Mouse (Mus musculus): ENCODE measurements at regions not wholly inside any gene's neighbourhood (a gene's known extent, or its start where the extent isn't known, plus 50 kb on each side); places are given as distances from the start of the nearest gene placed in this dataset.

DNA sequence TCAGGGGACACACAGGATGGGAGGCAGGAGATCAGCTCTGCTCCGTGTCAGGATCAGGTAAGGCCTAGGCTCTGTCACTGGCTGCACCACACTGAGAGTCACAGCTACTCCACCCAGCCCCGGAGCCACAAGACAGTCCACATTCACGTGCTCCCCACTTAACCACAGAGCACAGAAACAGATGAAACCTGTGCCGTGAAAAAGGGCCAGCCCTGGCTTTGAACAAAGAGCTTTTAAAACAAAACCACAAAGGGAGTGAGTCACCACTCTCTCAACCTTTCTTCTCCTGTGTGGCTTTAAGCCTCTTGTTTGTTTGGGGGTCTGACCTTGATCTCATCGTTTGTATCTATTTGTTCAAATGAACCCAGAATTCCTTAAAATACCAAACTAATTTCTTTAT lies 150.6 kb downstream of the Klf5 start:
- Histone ChIP-seq H3K4me1 (replicated peaks) (no peaks in the 10 kb centered on the region), H3K36me3 (no peaks in the 10 kb centered on the region), H3K27ac (no peak overlapping the region), H3K4me3 (no peak overlapping the region), H3K27me3 (ENCODE audit: insufficient read depth, poor library complexity, severe bottlenecking) (no peaks in the 10 kb centered on the region), H3K9me3 (no peaks in the 10 kb centered on the region)
- no peak for DNase-seq (ENCODE audit: low spot score)
- 57% methylated on average over 5 of the region's 5 CpGs for WGBS

DNA sequence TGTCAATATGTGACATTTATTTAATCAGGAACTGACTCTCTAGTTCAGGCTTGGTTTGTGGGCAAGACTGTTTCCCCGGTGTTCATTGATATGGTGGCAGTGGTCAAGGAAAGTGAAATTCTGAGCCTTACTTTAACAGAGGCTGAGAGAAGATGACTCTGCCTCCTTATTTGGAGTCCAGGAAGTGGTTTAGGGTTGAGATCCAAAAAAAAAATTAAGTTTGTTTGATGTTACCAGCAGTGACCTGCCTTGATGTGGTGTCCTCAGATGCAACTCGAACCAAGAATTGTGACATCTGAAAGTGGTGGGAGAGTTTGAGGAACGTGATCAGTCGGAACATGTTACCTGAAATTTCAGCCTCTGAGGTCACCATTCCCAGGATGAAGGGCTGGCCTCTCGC lies 151.4 kb downstream of the Klf5 start:
- WGBS: 95% methylated on average over 5 of the region's 5 CpGs
- H3K4me3 ChIP-seq: no peak overlapping the region
- no peaks in the 10 kb centered on the region for H3K4me1 ChIP-seq (replicated peaks)
- H3K9me3 ChIP-seq: no peaks in the 10 kb centered on the region
- no peak overlapping the region for H3K27ac ChIP-seq
- H3K27me3 ChIP-seq (ENCODE audit: insufficient read depth, poor library complexity, severe bottlenecking): no peaks in the 10 kb centered on the region
- DNase-seq (ENCODE audit: low spot score): no peak
- H3K36me3 ChIP-seq: no peaks in the 10 kb centered on the region

DNA sequence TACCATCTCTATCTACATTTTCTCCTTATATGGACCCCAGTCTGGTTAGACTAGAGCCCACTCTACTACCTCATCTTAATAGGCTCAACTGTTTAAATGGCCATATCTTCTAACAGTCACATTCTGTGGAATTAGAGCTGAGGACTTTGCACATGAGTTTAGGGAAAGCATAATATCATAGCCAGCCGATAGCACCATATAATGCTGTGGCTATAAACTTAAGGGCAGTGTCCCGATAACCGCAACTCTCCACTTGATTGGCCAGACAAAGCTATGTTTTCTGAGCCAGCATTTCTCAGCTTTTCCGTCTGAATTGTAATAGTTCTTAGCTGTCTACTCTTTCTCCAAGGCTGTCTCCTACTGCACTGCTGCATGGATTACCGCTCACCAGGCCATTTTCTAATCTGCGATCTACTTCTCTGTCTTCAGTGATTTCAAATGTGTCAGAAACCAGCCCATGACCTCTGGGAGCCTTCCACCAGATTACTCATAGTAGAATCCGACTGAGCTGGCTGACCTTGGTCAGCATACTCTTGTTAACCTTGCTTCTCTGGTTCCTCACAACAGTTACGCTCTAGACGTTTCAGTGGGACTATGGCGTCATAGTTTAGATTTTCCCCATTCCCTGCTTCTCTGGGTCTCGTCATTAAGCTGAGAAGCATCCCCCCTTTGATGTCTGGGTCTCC lies 152.8 kb downstream of the Klf5 start:
- Histone ChIP-seq H3K4me1 (replicated peaks) (no peaks in the 10 kb centered on the region), H3K9me3 (no peaks in the 10 kb centered on the region), H3K4me3 (no peak overlapping the region), H3K27ac (no peak overlapping the region), H3K36me3 (no peaks in the 10 kb centered on the region), H3K27me3 (ENCODE audit: insufficient read depth, poor library complexity, severe bottlenecking) (no peaks in the 10 kb centered on the region)
- WGBS: 90% methylated on average over 11 of the region's 11 CpGs
- no peak for DNase-seq (ENCODE audit: low spot score)

DNA sequence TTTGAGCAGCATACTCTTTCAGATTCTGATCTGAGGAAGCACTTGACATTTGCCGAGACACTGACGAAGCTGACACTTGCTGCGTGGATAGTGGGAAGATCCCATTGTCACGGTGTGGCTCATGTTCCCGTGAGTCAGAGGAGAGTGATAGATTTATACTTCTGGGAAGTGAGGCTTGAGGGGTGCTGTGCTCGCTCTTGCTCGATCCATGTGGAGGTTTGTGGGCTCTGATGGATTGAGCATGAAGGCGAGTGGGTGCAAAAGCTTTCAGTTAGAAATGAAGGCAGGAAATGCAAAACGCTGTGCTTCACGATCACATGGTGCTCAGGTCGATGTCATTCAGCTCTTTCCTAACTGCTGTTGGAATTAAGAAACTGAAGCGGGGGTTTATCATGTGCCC lies 155.4 kb downstream of the Klf5 start:
- Histone ChIP-seq H3K27me3 (ENCODE audit: insufficient read depth, poor library complexity, severe bottlenecking) (no peaks in the 10 kb centered on the region), H3K36me3 (no peaks in the 10 kb centered on the region), H3K4me3 (no peak overlapping the region), H3K27ac (no peak overlapping the region), H3K9me3 (no peaks in the 10 kb centered on the region), H3K4me1 (replicated peaks) (no peaks in the 10 kb centered on the region)
- DNase-seq (ENCODE audit: low spot score): no peak
- 92% methylated on average over 12 of the region's 12 CpGs for WGBS

DNA sequence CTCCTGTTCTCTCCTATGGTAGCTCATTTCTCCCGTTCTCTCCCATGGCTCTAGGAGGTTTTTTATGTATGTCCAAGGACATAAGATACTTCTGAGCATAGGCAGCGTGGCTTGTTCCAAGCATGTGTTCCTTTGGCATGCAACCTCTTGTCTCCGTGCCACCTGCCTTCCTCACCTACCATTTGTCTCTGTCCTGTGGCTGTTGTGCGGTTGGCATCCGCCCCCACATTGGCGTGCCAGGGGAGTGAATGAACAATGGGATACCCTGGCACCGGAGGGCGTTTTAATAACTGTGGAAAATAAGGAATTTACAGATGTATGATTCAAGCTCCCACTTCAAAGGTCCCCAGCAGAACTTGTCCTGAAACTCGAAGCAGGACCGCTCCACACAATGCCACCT lies 158.1 kb downstream of the Klf5 start:
- 90% methylated on average over 10 of the region's 10 CpGs for WGBS
- H3K4me3 ChIP-seq: no peak overlapping the region
- no peaks in the 10 kb centered on the region for H3K27me3 ChIP-seq (ENCODE audit: insufficient read depth, poor library complexity, severe bottlenecking)
- no peak for DNase-seq (ENCODE audit: low spot score)
- H3K27ac ChIP-seq: no peak overlapping the region
- H3K4me1 ChIP-seq (replicated peaks): no peaks in the 10 kb centered on the region
- no peaks in the 10 kb centered on the region for H3K36me3 ChIP-seq
- H3K9me3 ChIP-seq: no peaks in the 10 kb centered on the region

DNA sequence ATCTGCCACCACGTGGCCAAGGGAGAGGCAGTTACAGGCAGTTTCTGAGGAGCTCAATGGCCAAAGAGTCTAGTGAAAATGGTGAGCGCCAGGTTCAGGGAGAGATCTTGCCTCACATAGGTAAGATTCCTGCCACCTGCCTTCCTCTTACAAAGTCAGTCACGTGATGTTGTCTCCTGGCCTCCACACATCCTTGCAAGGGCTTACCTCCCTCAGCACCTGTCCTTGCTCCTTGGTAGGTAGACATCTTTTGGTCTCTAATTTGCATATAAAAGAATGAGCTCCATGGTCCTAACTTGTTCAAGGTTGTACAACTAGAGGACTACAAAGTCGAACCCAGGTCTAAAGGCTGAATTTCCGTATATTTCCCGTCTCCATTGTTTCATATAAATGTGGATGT lies 159.1 kb downstream of the Klf5 start:
- H3K4me1 ChIP-seq (replicated peaks): no peaks in the 10 kb centered on the region
- H3K9me3 ChIP-seq: no peaks in the 10 kb centered on the region
- H3K27ac ChIP-seq: no peak overlapping the region
- no peaks in the 10 kb centered on the region for H3K27me3 ChIP-seq (ENCODE audit: insufficient read depth, poor library complexity, severe bottlenecking)
- 85% methylated on average over 6 of the region's 6 CpGs for WGBS
- DNase-seq (ENCODE audit: low spot score): no peak
- no peak overlapping the region for H3K4me3 ChIP-seq
- no peaks in the 10 kb centered on the region for H3K36me3 ChIP-seq

DNA sequence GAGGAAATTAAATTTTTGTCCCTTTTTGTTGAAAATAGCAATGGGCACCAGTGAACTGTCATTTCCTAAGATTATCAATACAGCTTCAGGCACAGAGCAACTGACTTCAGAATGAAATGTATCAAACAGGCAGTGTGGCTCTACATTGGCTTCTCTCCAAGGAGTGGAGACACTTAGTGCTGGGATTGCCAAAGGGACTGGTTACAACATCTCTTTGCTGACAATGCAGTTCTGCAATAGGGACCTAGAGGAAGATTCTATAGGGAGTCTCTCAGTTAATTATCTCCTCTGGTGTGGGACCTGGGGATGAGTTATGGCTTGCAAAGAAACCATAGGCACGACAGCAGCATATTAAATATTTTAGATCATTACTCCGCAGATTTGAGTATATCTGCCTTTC lies 173.6 kb downstream of the Klf5 start:
- H3K4me1 ChIP-seq (replicated peaks): no peaks in the 10 kb centered on the region
- 92% methylated on average over 2 of the region's 2 CpGs for WGBS
- no peak overlapping the region for H3K27ac ChIP-seq
- H3K27me3 ChIP-seq (ENCODE audit: insufficient read depth, poor library complexity, severe bottlenecking): no peaks in the 10 kb centered on the region
- no peak overlapping the region for H3K4me3 ChIP-seq
- DNase-seq (ENCODE audit: low spot score): no peak
- no peaks in the 10 kb centered on the region for H3K36me3 ChIP-seq
- H3K9me3 ChIP-seq: no peaks in the 10 kb centered on the region

DNA sequence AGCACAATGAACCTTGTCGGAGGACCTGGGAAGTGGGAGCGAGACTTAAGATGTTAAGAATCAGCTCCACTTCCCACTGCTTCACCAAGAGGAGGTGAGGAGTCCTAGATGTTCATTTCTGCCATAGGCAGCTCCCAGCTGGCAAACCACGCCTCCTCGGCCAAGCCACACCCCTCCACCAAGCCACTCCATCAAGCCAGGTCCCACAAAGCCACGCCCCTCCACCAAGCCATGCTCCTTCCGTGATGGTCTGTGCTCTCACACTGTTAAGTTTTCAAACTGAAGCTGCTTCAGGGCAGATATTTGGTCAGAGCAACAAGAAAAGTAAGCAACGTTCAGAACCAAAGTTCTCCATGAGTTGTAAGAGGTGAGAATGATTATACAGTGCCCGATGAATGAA lies 176.8 kb downstream of the Klf5 start:
- Histone ChIP-seq H3K4me3 (no peak overlapping the region), H3K27me3 (ENCODE audit: insufficient read depth, poor library complexity, severe bottlenecking) (no peaks in the 10 kb centered on the region), H3K27ac (no peak overlapping the region), H3K36me3 (no peaks in the 10 kb centered on the region), H3K4me1 (replicated peaks) (no peaks in the 10 kb centered on the region), H3K9me3 (no peaks in the 10 kb centered on the region)
- WGBS: 68% methylated on average over 8 of the region's 8 CpGs
- DNase-seq (ENCODE audit: low spot score): no peak

DNA sequence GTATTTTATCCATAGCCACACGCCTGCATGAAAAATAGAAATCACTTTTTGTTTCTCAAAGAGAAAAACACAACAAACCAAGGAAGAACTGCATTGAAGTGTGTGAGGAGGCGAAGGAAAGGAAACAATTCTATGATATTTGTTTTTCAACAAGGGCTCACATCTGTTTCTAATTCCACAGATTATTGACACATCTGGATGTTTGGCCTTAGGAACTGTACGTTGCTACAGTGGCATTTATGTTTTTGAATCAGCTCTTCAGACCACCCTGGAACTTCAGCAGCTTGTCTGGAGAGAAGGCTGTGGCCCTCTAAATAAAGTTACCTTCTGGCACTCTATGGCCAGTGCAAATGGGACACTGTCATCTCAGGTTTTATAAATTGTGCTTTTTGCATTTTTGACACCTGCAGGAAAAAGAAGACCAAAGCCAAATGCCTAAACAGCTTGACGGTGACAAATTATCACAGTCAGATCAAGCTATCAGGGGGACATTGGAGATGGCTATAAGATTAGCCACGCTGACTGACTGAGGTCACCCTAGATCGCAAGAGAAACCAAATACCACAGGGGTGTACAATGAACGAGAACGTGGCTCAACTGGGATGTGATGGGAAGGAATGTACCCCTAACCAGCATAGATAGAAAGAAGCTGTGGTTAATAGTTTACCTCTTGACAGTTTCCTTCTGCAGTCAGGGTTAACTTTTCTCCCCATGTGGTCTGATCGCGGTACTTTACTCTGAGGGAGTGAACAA lies 182.0 kb downstream of the Klf5 start:
- Histone ChIP-seq H3K9me3 (no peaks in the 10 kb centered on the region), H3K4me3 (no peak overlapping the region), H3K36me3 (no peaks in the 10 kb centered on the region), H3K27me3 (ENCODE audit: insufficient read depth, poor library complexity, severe bottlenecking) (no peaks in the 10 kb centered on the region), H3K4me1 (replicated peaks) (no peaks in the 10 kb centered on the region), H3K27ac (no peak overlapping the region)
- no peak for DNase-seq (ENCODE audit: low spot score)
- 55% methylated on average over 10 of the region's 10 CpGs for WGBS

DNA sequence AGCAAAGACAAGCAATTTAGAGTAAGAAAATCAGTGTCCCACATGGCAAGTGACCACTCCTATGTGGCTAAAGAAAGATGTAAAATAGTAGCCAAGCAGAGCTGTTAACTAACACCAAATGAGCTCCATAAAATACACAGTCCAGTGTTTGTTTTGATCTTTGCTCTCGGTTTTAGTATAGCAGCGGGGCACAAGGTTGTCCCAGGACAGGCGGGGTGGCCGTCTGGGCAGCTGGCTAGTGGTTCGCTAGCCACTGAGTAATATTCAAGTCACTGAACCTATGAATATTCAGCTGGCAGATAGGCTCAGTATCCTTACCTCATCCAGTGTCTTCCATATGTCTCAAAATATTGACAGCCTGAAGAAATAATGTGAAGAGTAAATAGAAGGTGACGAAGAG lies 189.5 kb downstream of the Klf5 start:
- no peaks in the 10 kb centered on the region for H3K27me3 ChIP-seq (ENCODE audit: insufficient read depth, poor library complexity, severe bottlenecking)
- no peaks in the 10 kb centered on the region for H3K9me3 ChIP-seq
- no peaks in the 10 kb centered on the region for H3K4me1 ChIP-seq (replicated peaks)
- 65% methylated on average over 6 of the region's 6 CpGs for WGBS
- H3K27ac ChIP-seq: no peak overlapping the region
- H3K4me3 ChIP-seq: no peak overlapping the region
- no peaks in the 10 kb centered on the region for H3K36me3 ChIP-seq
- no peak for DNase-seq (ENCODE audit: low spot score)

DNA sequence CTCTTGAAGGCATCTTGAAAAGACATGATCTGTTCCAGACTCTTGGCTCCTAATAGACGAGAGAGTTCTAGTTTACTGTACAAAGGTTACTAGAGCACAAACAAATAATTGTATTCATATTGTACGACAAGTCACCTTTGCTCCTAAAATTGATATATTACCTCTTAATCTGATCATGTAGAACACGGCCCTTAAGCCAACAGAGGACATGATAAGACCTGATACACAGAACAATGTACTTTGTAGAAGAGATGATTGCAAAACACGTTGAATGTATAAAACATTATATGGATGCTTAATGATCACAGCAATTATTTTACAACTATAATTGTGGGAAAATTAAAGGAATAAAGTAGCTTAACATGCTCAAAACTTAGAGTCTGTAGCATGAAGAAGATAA lies 194.7 kb downstream of the Klf5 start:
- Histone ChIP-seq H3K27ac (no peak overlapping the region), H3K9me3 (no peaks in the 10 kb centered on the region), H3K4me3 (no peak overlapping the region), H3K36me3 (no peaks in the 10 kb centered on the region), H3K27me3 (ENCODE audit: insufficient read depth, poor library complexity, severe bottlenecking) (no peaks in the 10 kb centered on the region), H3K4me1 (replicated peaks) (no peaks in the 10 kb centered on the region)
- 90% methylated on average over 4 of the region's 4 CpGs for WGBS
- DNase-seq (ENCODE audit: low spot score): no peak

DNA sequence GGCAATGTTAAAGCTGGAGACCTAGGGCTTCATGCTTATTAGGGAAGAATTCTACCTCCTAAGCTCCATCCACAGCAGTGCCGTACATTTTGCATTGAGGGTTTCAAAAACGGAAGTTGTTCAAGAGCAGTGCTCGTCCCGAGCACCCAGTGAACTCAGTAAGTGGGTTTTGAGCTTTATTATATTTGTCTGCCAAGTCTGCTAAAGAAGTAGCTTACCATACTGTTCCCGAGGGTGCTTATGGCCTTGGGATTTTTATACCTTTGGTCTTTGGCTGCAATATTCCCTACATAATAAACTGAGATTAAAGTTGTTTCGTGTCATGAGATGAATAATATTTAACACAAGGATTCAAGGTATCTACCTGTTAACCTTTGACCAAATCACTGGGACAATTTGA lies 195.2 kb downstream of the Klf5 start:
- Histone ChIP-seq H3K4me1 (replicated peaks) (no peaks in the 10 kb centered on the region), H3K9me3 (no peaks in the 10 kb centered on the region), H3K27ac (no peak overlapping the region), H3K27me3 (ENCODE audit: insufficient read depth, poor library complexity, severe bottlenecking) (no peaks in the 10 kb centered on the region), H3K4me3 (no peak overlapping the region), H3K36me3 (no peaks in the 10 kb centered on the region)
- WGBS: 89% methylated on average over 6 of the region's 6 CpGs
- DNase-seq (ENCODE audit: low spot score): no peak

DNA sequence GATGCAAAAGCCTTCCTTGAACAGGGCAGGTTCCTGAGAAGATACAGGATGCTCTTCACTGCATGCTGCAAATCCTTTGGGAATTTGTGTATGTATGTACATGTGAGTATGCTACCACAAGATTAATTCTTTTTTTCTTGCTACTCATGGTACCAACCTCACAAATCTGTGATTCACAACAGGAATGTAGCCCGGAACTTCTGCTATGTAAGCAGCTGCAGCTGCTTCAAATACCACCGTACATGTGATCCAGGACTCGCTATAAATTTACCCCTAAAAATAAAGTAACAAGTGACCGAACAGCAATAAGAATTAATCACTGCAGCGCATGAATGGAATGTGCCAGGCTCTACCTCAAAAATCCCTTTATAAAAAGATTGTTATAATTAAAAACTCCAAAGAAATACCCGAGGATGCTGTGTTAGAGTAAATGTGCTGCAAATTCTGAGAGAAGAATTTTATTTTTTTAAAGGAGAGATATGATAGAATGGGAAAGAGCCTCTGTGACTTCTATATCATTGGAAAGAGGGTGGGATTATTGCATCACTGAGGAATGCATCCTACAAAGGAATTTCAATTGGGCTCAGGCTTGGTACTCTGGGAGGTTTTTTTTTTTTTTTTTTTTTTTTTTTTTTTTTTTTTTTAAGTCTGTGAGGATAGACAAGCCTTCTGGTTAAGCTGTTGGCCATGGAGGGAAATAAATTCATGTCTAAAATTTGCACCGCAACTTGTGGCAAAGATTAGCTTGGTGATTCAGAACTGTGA lies 201.2 kb downstream of the Klf5 start:
- no peaks in the 10 kb centered on the region for H3K4me1 ChIP-seq (replicated peaks)
- no peaks in the 10 kb centered on the region for H3K36me3 ChIP-seq
- H3K9me3 ChIP-seq: no peaks in the 10 kb centered on the region
- no peak overlapping the region for H3K27ac ChIP-seq
- H3K27me3 ChIP-seq (ENCODE audit: insufficient read depth, poor library complexity, severe bottlenecking): no peaks in the 10 kb centered on the region
- WGBS: 93% methylated on average over 7 of the region's 7 CpGs
- no peak for DNase-seq (ENCODE audit: low spot score)
- no peak overlapping the region for H3K4me3 ChIP-seq
